Mouse (Mus musculus) liver, embryonic 16.5 days (tissue): ENCODE data around the gene Fmnl2. TPM values are rescaled to one million over a fixed set of nuclear protein-coding genes. Genes with fewer than 3 reads are reported as not detected.

Experiments
- ATAC-seq: fragments of 200-750 bp; cut with Nextera tagmentation; 2 replicates; pipeline ENCODE4 v1.8.0; 2017; ENCODE audit warnings: low read depth, mild to moderate bottlenecking, moderate number of reproducible peaks, moderate library complexity
- H3K27ac ChIP-seq: fragments of 300-500 bp; sonication (generic); 2 replicates; pipeline ENCODE4 v1.5.1; 2014; ENCODE audit warnings: mild to moderate bottlenecking, low read length
- H3K27me3 ChIP-seq: fragments of 300-500 bp; sonication (generic); 2 replicates; pipeline ENCODE4 v1.6.1; 2014; ENCODE audit warnings: low read depth, low read length, mixed read lengths; ENCODE audit not compliant: control insufficient read depth, insufficient read depth
- H3K36me3 ChIP-seq: fragments of 300-500 bp; sonication (generic); 2 replicates; pipeline ENCODE4 v1.6.1; 2014; ENCODE audit warnings: mild to moderate bottlenecking; ENCODE audit not compliant: control insufficient read depth, insufficient read depth
- H3K4me1 ChIP-seq: fragments of 300-500 bp; sonication (generic); 2 replicates; pipeline ENCODE4 v1.6.1; 2014; ENCODE audit warnings: low read depth, low read length, mixed read lengths; ENCODE audit not compliant: control insufficient read depth
- H3K4me2 ChIP-seq: fragments of 300-500 bp; sonication (generic); 2 replicates; pipeline ENCODE4 v1.6.1; 2014; ENCODE audit warnings: low read depth, low read length, mixed read lengths
- H3K4me3 ChIP-seq: fragments of 300-500 bp; sonication (generic); 2 replicates; pipeline ENCODE4 v1.5.1; 2014; ENCODE audit warnings: low read depth, mild to moderate bottlenecking, low read length
- H3K9ac ChIP-seq: fragments of 300-500 bp; sonication (generic); 2 replicates; pipeline ENCODE4 v1.6.1; 2014; ENCODE audit warnings: low read depth, low read length
- H3K9me3 ChIP-seq: fragments of 300-500 bp; sonication (generic); replicated peaks from 2 replicates; pipeline ENCODE4 v1.6.1; 2016; ENCODE audit warnings: low read length; ENCODE audit not compliant: control insufficient read depth
- WGBS: fragments of 180-500 bp; shearing (Covaris S2); extraction: QIAGEN DNeasy Blood & Tissue Kit; methylation state at CpG from one replicate; pipeline ENCODE4 v1.1.7; 2014; ENCODE audit not compliant: insufficient replicate concordance; 5-methylcytosine and 5-hydroxymethylcytosine counted together
- polyA plus RNA-seq: library from polyadenylated mRNA; unstranded; fragments of >200 nt; fragmentation: Nextera tagmentation; extraction: Ambion mirVana; gene quantifications from 2 replicates; pipeline ENCODE4 v1.2.1, GENCODE M21; 2015

The Fmnl2 gene
- polyA plus RNA-seq, 1 experiment from 2014 or later = 0.53 TPM

DNA sequence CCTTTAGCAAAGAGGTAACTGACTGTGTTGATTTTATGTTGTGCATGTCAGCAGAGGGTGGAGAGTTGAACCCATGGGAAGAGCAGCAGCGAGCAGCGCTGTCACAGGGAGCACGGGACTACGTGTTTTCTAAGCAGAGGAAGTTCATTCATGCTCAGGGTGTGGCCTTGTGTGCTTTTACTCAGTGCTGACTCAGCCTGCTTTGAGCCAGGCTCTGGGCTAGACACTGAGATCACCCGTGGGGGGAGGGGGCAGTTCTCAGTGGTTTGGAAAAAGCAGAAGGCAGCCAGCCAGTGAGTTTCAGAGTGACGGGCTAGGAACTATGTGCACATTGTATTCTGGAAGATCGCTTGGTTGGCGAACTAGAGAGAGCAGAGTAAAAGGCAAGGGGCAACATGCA is 97.4 kb downstream of the Fmnl2 start:
- Histone ChIP-seq H3K9ac (no peak overlapping the region), H3K27me3 (no peaks in the 10 kb centered on the region), H3K4me3 (no peak overlapping the region), H3K4me2 (no peak overlapping the region), H3K4me1 (no peaks in the 10 kb centered on the region), H3K36me3 (no peaks in the 10 kb centered on the region), H3K27ac (no peak overlapping the region), H3K9me3 (no peaks in the 10 kb centered on the region)
- peak; percentile 76 for ATAC-seq
- 17% methylated on average over 8 of the region's 8 CpGs for WGBS

- Histone ChIP-seq H3K9ac (no peak overlapping the region), H3K27me3 (no peaks in the 10 kb centered on the region), H3K4me1 (no peaks in the 10 kb centered on the region), H3K9me3 (no peaks in the 10 kb centered on the region), H3K36me3 (no peaks in the 10 kb centered on the region), H3K4me3 (no peak overlapping the region), H3K27ac (no peak overlapping the region), H3K4me2 (no peak overlapping the region)
- ATAC-seq = no peak
- WGBS = 67% methylated on average over 10 of the region's 10 CpGs
These were observed 98.2 kb downstream of the Fmnl2 start for GRCm38 (mm10) chr2:52955831-52956230.

DNA sequence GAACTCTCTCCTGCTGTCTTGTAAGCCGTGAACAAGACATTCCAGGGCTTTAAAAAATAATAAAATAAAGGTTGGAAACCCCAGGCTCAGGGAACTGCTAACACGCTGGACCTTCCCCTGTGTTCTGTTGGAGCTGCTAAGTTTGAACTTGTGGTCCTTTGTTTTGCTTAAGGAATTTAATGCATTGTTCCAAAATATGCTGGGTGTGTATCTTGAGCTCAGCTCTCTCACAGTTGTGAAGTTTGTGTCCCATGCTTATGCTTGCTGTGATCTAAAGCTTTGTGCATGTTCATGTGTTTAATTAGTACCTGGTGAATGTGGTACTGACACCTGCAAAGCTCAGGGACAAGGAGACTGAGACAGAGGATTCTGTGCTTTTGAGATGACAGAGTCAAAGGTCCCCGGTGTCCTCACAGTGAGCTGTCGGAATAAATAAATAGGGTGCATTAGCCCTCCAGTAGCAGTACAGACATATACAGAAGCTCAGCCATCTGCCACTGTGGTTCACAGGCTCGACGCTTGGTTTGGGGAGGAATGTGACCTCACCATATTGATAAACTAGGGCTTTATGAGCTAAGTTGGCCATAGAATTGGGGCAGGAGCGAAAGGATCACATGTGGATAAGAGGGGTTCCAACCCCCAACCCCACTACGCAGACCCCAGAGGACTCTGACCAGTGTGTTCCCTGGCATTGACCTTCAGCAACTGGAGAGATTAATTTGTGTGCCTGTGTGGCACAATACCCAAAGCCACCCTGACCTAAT is 100.3 kb downstream of the Fmnl2 start:
- no peak overlapping the region for H3K4me2 ChIP-seq

GRCm38 (mm10) chr2:52958535-52959290 is 101.1 kb downstream of the Fmnl2 start:
- WGBS = 13% methylated on average over 15 of the region's 15 CpGs
- Histone ChIP-seq H3K4me3 (no peak overlapping the region), H3K27ac (no peak overlapping the region), H3K9me3 (no peaks in the 10 kb centered on the region), H3K27me3 (no peaks in the 10 kb centered on the region), H3K9ac (no peak overlapping the region), H3K36me3 (no peaks in the 10 kb centered on the region), H3K4me1 (no peaks in the 10 kb centered on the region), H3K4me2 (peak overlapping the region; percentile 12; the same call in 1 of the 2 replicates)
- ATAC-seq = no peak

More for the DNA sequence above, 100.3 kb downstream of the Fmnl2 start:
- H3K9me3 ChIP-seq = no peaks in the 10 kb centered on the region
- no peak for ATAC-seq
- no peak overlapping the region for H3K4me3 ChIP-seq
- H3K36me3 ChIP-seq = no peaks in the 10 kb centered on the region
- H3K9ac ChIP-seq = no peak overlapping the region
- H3K4me1 ChIP-seq = no peaks in the 10 kb centered on the region
- H3K27ac ChIP-seq = no peak overlapping the region
- no peaks in the 10 kb centered on the region for H3K27me3 ChIP-seq
- WGBS = 57% methylated on average over 8 of the region's 8 CpGs

- peak overlapping the region; percentile 12; the same call in 1 of the 2 replicates for H3K4me2 ChIP-seq
- H3K4me3 ChIP-seq = no peak overlapping the region
These were observed 101.6 kb downstream of the Fmnl2 start for GRCm38 (mm10) chr2:52959291-52959621.

GRCm38 (mm10) chr2:52959982-52960381 is 102.3 kb downstream of the Fmnl2 start:
- no peaks in the 10 kb centered on the region for H3K9me3 ChIP-seq
- no peaks in the 10 kb centered on the region for H3K27me3 ChIP-seq
- no peaks in the 10 kb centered on the region for H3K4me1 ChIP-seq
- H3K36me3 ChIP-seq = no peaks in the 10 kb centered on the region
- no peak overlapping the region for H3K9ac ChIP-seq
- H3K4me2 ChIP-seq = no peak overlapping the region
- H3K27ac ChIP-seq = no peak overlapping the region
- 28% methylated on average over 3 of the region's 3 CpGs for WGBS
- H3K4me3 ChIP-seq = no peak overlapping the region
- no peak for ATAC-seq

More at GRCm38 (mm10) chr2:52959291-52959621, 101.6 kb downstream of the Fmnl2 start:
- no peaks in the 10 kb centered on the region for H3K9me3 ChIP-seq
- ATAC-seq = no peak
- no peaks in the 10 kb centered on the region for H3K27me3 ChIP-seq
- H3K9ac ChIP-seq = no peak overlapping the region
- H3K36me3 ChIP-seq = no peaks in the 10 kb centered on the region
- no peak overlapping the region for H3K27ac ChIP-seq
- no peaks in the 10 kb centered on the region for H3K4me1 ChIP-seq

DNA sequence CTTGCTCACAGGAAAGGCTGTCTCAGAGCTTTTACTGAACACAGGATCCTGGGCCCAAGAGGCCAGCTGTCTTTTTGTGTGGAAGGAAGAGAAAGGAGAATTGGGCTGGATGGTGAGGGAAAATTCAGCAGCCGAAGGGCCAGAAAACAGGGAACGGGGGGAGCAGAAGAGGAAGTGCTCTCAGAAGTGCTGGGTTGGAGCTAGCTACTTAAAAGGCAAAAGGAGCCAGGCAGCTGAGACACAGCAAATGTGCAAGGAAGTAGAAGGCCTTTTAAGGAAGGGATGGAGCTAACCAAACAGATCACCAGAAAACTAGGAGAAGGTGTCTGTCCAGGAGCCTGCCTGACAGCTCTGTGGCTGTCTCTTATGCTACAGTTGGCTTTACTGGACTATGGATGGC is 103.0 kb downstream of the Fmnl2 start:
- H3K27ac ChIP-seq = no peak overlapping the region

GRCm38 (mm10) chr2:52963439-52963838 is 105.8 kb downstream of the Fmnl2 start:
- H3K9ac ChIP-seq = no peak overlapping the region
- H3K4me2 ChIP-seq = no peak overlapping the region
- H3K9me3 ChIP-seq = no peaks in the 10 kb centered on the region
- H3K4me3 ChIP-seq = no peak overlapping the region
- ATAC-seq = no peak
- WGBS = 60% methylated on average over 1 of the region's 1 CpGs
- no peaks in the 10 kb centered on the region for H3K4me1 ChIP-seq
- H3K36me3 ChIP-seq = no peaks in the 10 kb centered on the region
- no peak overlapping the region for H3K27ac ChIP-seq
- H3K27me3 ChIP-seq = no peaks in the 10 kb centered on the region

More for the DNA sequence above, 103.0 kb downstream of the Fmnl2 start:
- Histone ChIP-seq H3K9me3 (no peaks in the 10 kb centered on the region), H3K4me1 (no peaks in the 10 kb centered on the region), H3K36me3 (no peaks in the 10 kb centered on the region), H3K4me2 (no peak overlapping the region), H3K9ac (no peak overlapping the region), H3K4me3 (no peak overlapping the region), H3K27me3 (no peaks in the 10 kb centered on the region)
- WGBS = 16% methylated on average over 2 of the region's 2 CpGs
- ATAC-seq = no peak

DNA sequence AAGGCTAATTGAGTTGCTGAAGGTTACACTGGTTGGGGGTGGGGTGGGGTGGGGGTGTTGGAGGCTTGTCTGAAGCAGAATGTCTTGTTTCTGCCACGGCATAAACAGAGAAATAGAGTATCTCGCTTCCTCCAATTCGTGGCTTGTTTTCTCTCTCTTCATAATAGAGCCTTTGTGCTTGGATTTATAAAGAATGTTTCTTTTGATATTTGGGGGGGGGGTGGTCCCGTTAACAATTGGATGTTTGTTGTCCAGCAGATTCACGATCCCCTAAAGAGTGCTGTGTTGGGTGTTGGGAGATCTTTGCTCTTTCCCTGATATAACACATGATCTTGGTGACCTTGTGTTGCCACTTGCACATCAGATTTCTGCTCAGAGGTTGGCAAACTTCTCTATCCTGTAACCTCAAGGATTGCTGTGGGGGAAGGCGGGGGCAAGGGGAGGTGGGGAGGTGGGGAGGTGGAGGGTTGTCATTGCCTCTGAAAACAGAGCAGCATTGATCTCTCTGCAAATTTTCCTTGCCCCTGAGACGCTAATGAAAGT is 106.8 kb downstream of the Fmnl2 start:
- ATAC-seq = no peak
- no peak overlapping the region for H3K4me3 ChIP-seq
- no peaks in the 10 kb centered on the region for H3K9me3 ChIP-seq
- no peaks in the 10 kb centered on the region for H3K27me3 ChIP-seq
- no peaks in the 10 kb centered on the region for H3K4me1 ChIP-seq
- H3K4me2 ChIP-seq = no peak overlapping the region
- no peak overlapping the region for H3K27ac ChIP-seq
- no peaks in the 10 kb centered on the region for H3K36me3 ChIP-seq
- H3K9ac ChIP-seq = no peak overlapping the region
- 47% methylated on average over 7 of the region's 7 CpGs for WGBS
